Comparison of ENCODE assay signal across 14 mouse cellular contexts in genomic region chr16:78534468-78534867, GRCm38 (mm10).
"Had no signal": no experiment of that assay in that cellular context is flagged by ENCODE, and none has a peak within 500 bp of the region (broad histone marks: within the 10 kb centered on the region; RNA-seq: fewer than 3 reads in every experiment).

No protein-coding gene starts in this region.

- H3K9ac ChIP-seq: kidney, embryonic 15.5 days; limb, embryonic 12.5 days; liver, embryonic 13.5 days; liver, postnatal 0 days; lung, embryonic 15.5 days; neural tube, embryonic 12.5 days had no signal

- H3K27me3 ChIP-seq: kidney, embryonic 15.5 days; limb, embryonic 12.5 days; liver, embryonic 13.5 days; lung, embryonic 15.5 days; megakaryocyte, embryonic 14.5 days; neural tube, embryonic 12.5 days had no signal

- H3K4me1 ChIP-seq: kidney, embryonic 15.5 days; liver, embryonic 13.5 days; lung, embryonic 15.5 days; neural tube, embryonic 12.5 days had no signal

- H3K36me3 ChIP-seq: kidney, embryonic 15.5 days; liver, embryonic 13.5 days; lung, embryonic 15.5 days; neural tube, embryonic 12.5 days had no signal

- DNase-seq: kidney, postnatal 25 days; liver; liver, embryonic 13.5 days; liver, postnatal 0 days; lung, postnatal 14 days; thymus, postnatal 4 days had no signal

- H3K27ac ChIP-seq: kidney, embryonic 15.5 days; left cerebral cortex, adult 2 months; limb, embryonic 12.5 days; liver, embryonic 13.5 days; lung, embryonic 15.5 days; macrophage; neural tube, embryonic 12.5 days; stomach, postnatal 0 days had no signal

- H3K9me3 ChIP-seq: kidney, embryonic 15.5 days; limb, embryonic 12.5 days; liver, embryonic 13.5 days; lung, embryonic 15.5 days; megakaryocyte, embryonic 14.5 days; neural tube, embryonic 12.5 days had no signal

- H3K4me2 ChIP-seq: kidney, embryonic 15.5 days; limb, embryonic 12.5 days; liver, embryonic 13.5 days; lung, embryonic 15.5 days; neural tube, embryonic 12.5 days had no signal

- H3K4me3 ChIP-seq: kidney, embryonic 15.5 days; left cerebral cortex, adult 2 months; limb, embryonic 12.5 days; liver, embryonic 13.5 days; lung, embryonic 15.5 days; megakaryocyte, embryonic 14.5 days; neural tube, embryonic 12.5 days had no signal

- ATAC-seq: liver, postnatal 0 days had no signal
